Mouse (Mus musculus) bone marrow macrophage, adult 2 months (primary cell): ENCODE measurements around the gene Sirt6. TPM values are rescaled to one million over a fixed set of nuclear protein-coding genes. Genes with fewer than 3 reads are reported as not detected.

ENCODE experiments used
- H3K27ac ChIP-seq: 2 replicates; pipeline ENCODE4 v1.5.1; 2012; ENCODE audit warnings: low read depth, low read length; ENCODE audit not compliant: insufficient read depth
- H3K4me1 ChIP-seq: 2 replicates; pipeline ENCODE4 v1.6.1; 2012; ENCODE audit warnings: low read length; ENCODE audit not compliant: control insufficient read depth, insufficient read depth
- H3K4me3 ChIP-seq: 2 replicates; pipeline ENCODE4 v1.5.1; 2012; ENCODE audit warnings: mild to moderate bottlenecking, low read length, moderate library complexity; ENCODE audit not compliant: insufficient read depth
- CTCF ChIP-seq: IDR thresholded peaks from 2 replicates; pipeline ENCODE4 v1.5.1; 2012; ENCODE audit warnings: low read depth, mild to moderate bottlenecking, low read length, moderate library complexity
- POLR2A ChIP-seq: IDR thresholded peaks from 2 replicates; pipeline ENCODE4 v1.6.1; 2012; ENCODE audit warnings: mild to moderate bottlenecking, low read depth, low read length, borderline replicate concordance
- polyA plus RNA-seq: library from polyadenylated mRNA; stranded (reverse); fragments of >200 nt; gene quantifications from 2 replicates; pipeline ENCODE4 v1.2.4, GENCODE M21; 2012; ENCODE audit not compliant: missing spikeins, insufficient read depth, insufficient read length

Sirt6 gene
- polyA plus RNA-seq, 1 experiment: 10.9 TPM

GRCm38 (mm10) chr10:81626101-81626993 lies 1.2 kb downstream of the Sirt6 start:
- peak overlapping the region; percentile 75 for H3K4me3 ChIP-seq
- H3K4me1 ChIP-seq: peaks cover 19% of the 10 kb centered on the region
- TF ChIP-seq CTCF (no peak), POLR2A (no peak)
- peak overlapping the region; percentile 87 for H3K27ac ChIP-seq

- peaks cover 28% of the 10 kb centered on the region for H3K4me1 ChIP-seq
- H3K4me3 ChIP-seq: no peak overlapping the region
- H3K27ac ChIP-seq: no peak overlapping the region
- TF ChIP-seq POLR2A (no peak), CTCF (no peak)
These were observed 4.2 kb downstream of the Sirt6 start for GRCm38 (mm10) chr10:81623441-81623840.

- no peak overlapping the region for H3K4me3 ChIP-seq
- peaks cover 13% of the 10 kb centered on the region for H3K4me1 ChIP-seq
- no peak for TF ChIP-seq CTCF
- no peak for TF ChIP-seq POLR2A
- H3K27ac ChIP-seq: peak overlapping the region; percentile 60
These were observed 6.8 kb downstream of the Sirt6 start for GRCm38 (mm10) chr10:81620786-81621185.

- TF ChIP-seq POLR2A: no peak
- TF ChIP-seq CTCF: no peak
- Histone ChIP-seq H3K4me1 (peaks cover 9% of the 10 kb centered on the region), H3K27ac (peak overlapping the region; percentile 60), H3K4me3 (no peak overlapping the region)
These were observed 7.6 kb downstream of the Sirt6 start for GRCm38 (mm10) chr10:81619976-81620375.

- H3K27ac ChIP-seq: no peak overlapping the region
- TF ChIP-seq CTCF: no peak
- H3K4me3 ChIP-seq: no peak overlapping the region
- peaks cover 14% of the 10 kb centered on the region for H3K4me1 ChIP-seq
These were observed 12.1 kb downstream of the Sirt6 start for GRCm38 (mm10) chr10:81615486-81615885.

- Histone ChIP-seq H3K4me3 (no peak overlapping the region), H3K4me1 (peaks cover 15% of the 10 kb centered on the region), H3K27ac (peak overlapping the region; percentile 30; the same call in 1 of the 2 replicates)
- TF ChIP-seq POLR2A (no peak), CTCF (no peak)
These were observed 14.8 kb downstream of the Sirt6 start for GRCm38 (mm10) chr10:81612779-81613178.

- TF ChIP-seq CTCF (no peak), POLR2A (no peak)
- Histone ChIP-seq H3K4me1 (peaks cover 28% of the 10 kb centered on the region), H3K4me3 (no peak overlapping the region), H3K27ac (no peak overlapping the region)
These were observed 19.3 kb downstream of the Sirt6 start for GRCm38 (mm10) chr10:81608308-81608707.

- peak within 1 kb of the TSS; percentile 95 for H3K27ac ChIP-seq
- H3K4me3 ChIP-seq: peak within 1 kb of the TSS; percentile 86
- TF ChIP-seq CTCF (no peak), POLR2A (no peak)
- H3K4me1 ChIP-seq: peaks cover 33% of the 10 kb centered on the region
These were observed 21.4 kb downstream of the Sirt6 start, which contains the start of gene BC025920 for GRCm38 (mm10) chr10:81605974-81606751. BC025920 (plus strand) TSS chr10:81606270.

GRCm38 (mm10) chr10:81605666-81605973 lies 22.0 kb downstream of the Sirt6 start:
- no peak for TF ChIP-seq POLR2A
- TF ChIP-seq CTCF: no peak
- H3K4me1 ChIP-seq: peaks cover 33% of the 10 kb centered on the region

GRCm38 (mm10) chr10:81604968-81605665 lies 22.5 kb downstream of the Sirt6 start:
- peak; percentile 93 for TF ChIP-seq CTCF
- TF ChIP-seq POLR2A: no peak
- H3K4me1 ChIP-seq: peaks cover 35% of the 10 kb centered on the region
- peak overlapping the region; percentile 61 for H3K4me3 ChIP-seq
- H3K27ac ChIP-seq: peak overlapping the region; percentile 78

More at GRCm38 (mm10) chr10:81605666-81605973, 22.0 kb downstream of the Sirt6 start:
- Histone ChIP-seq H3K4me3 (peak overlapping the region; percentile 61), H3K27ac (peak overlapping the region; percentile 78)
